Mouse (Mus musculus) liver, embryonic 14.5 days (tissue): ENCODE measurements around the gene Stx8.

Source experiments
- CTCF ChIP-seq: IDR thresholded peaks from 2 replicates; pipeline ENCODE4 v1.5.1; 2016; ENCODE audit warnings: antibody characterized with exemption, low read depth, control low read depth
- EP300 ChIP-seq: IDR thresholded peaks from 2 replicates; pipeline ENCODE4 v1.6.1; 2016; ENCODE audit warnings: antibody characterized with exemption, low read depth

- no peak for TF ChIP-seq CTCF
- TF ChIP-seq EP300 = no peak
These were observed 147.6 kb downstream of the Stx8 start for GRCm38 (mm10) chr11:68113454-68114100.
